Comparison of ENCODE assay signal across 23 mouse cellular contexts in genomic region chr4:149578831-149579230, GRCm38 (mm10). TPM values are rescaled to one million over a fixed set of nuclear protein-coding genes. Genes with fewer than 3 reads are reported as not detected.
DNase-seq lines count a peak whose midpoint lies in the region; ATAC-seq lines count a peak whose summit lies in the region.
"Had no signal": no experiment of that assay in that cellular context is flagged by ENCODE, and none has a peak within 500 bp of the region (broad histone marks: within the 10 kb centered on the region; RNA-seq: fewer than 3 reads in every experiment).

No protein-coding gene starts in this region.

- H3K4me3 ChIP-seq in forebrain, embryonic 11.5 days (ENCODE audit: low read depth, low read length): no peak overlapping the region
- no peak overlapping the region for H3K4me3 ChIP-seq in forebrain, embryonic 10.5 days
- no peak overlapping the region for H3K4me3 ChIP-seq in midbrain, embryonic 13.5 days (replicated peaks)
- no peak overlapping the region for H3K4me3 ChIP-seq in midbrain, embryonic 10.5 days
- H3K4me3 ChIP-seq in hindbrain, embryonic 15.5 days: no peak overlapping the region
- H3K4me3 ChIP-seq: erythroblast, embryonic 14.5 days; heart, embryonic 15.5 days; kidney, embryonic 15.5 days; limb, embryonic 12.5 days; liver, embryonic 13.5 days; stomach, embryonic 15.5 days had no signal

- peaks cover 2% of the 10 kb centered on the region; the same call in 1 of the 2 replicates for H3K4me1 ChIP-seq in forebrain, embryonic 11.5 days (replicated peaks; ENCODE audit: control insufficient read depth, insufficient read depth, low read length)
- peaks cover 40% of the 10 kb centered on the region for H3K4me1 ChIP-seq in forebrain, embryonic 10.5 days
- peaks cover 33% of the 10 kb centered on the region for H3K4me1 ChIP-seq in midbrain, embryonic 13.5 days (replicated peaks)
- H3K4me1 ChIP-seq in midbrain, embryonic 10.5 days: peaks cover 29% of the 10 kb centered on the region
- H3K4me1 ChIP-seq in hindbrain, embryonic 15.5 days (replicated peaks): peaks cover 33% of the 10 kb centered on the region
- H3K4me1 ChIP-seq: heart, embryonic 15.5 days; kidney, embryonic 15.5 days; liver, embryonic 13.5 days; stomach, embryonic 15.5 days had no signal

- H3K36me3 ChIP-seq in forebrain, embryonic 11.5 days (ENCODE audit: control insufficient read depth, insufficient read depth, low read length): no peaks in the 10 kb centered on the region
- no peaks in the 10 kb centered on the region for H3K36me3 ChIP-seq in forebrain, embryonic 10.5 days (replicated peaks)
- H3K36me3 ChIP-seq in midbrain, embryonic 13.5 days: no peaks in the 10 kb centered on the region
- H3K36me3 ChIP-seq in midbrain, embryonic 10.5 days: no peaks in the 10 kb centered on the region
- no peaks in the 10 kb centered on the region for H3K36me3 ChIP-seq in hindbrain, embryonic 15.5 days
- H3K36me3 ChIP-seq: heart, embryonic 15.5 days; kidney, embryonic 15.5 days; limb, embryonic 12.5 days; liver, embryonic 13.5 days; stomach, embryonic 15.5 days had no signal

- H3K9ac ChIP-seq in forebrain, embryonic 11.5 days (ENCODE audit: low read length): no peak overlapping the region
- no peak overlapping the region for H3K9ac ChIP-seq in midbrain, embryonic 13.5 days (replicated peaks)
- H3K9ac ChIP-seq in hindbrain, embryonic 15.5 days: no peak overlapping the region
- H3K9ac ChIP-seq: heart, embryonic 15.5 days; kidney, embryonic 15.5 days; limb, embryonic 12.5 days; liver, embryonic 13.5 days; lung, embryonic 14.5 days; stomach, embryonic 15.5 days had no signal

- WGBS in forebrain, embryonic 11.5 days: 31% methylated on average over 7 of the region's 7 CpGs
- WGBS in forebrain, embryonic 10.5 days: 48% methylated on average over 7 of the region's 7 CpGs
- 24% methylated on average over 7 of the region's 7 CpGs for WGBS in midbrain, embryonic 13.5 days
- 60% methylated on average over 7 of the region's 7 CpGs for WGBS in midbrain, embryonic 10.5 days
- 27% methylated on average over 7 of the region's 7 CpGs for whole genome bisulfite sequencing in hindbrain, embryonic 15.5 days

- H3K9me3 ChIP-seq in forebrain, embryonic 11.5 days (ENCODE audit: control insufficient read depth, low read length): no peaks in the 10 kb centered on the region
- no peaks in the 10 kb centered on the region for H3K9me3 ChIP-seq in forebrain, embryonic 10.5 days
- H3K9me3 ChIP-seq in midbrain, embryonic 13.5 days: no peaks in the 10 kb centered on the region
- no peaks in the 10 kb centered on the region for H3K9me3 ChIP-seq in midbrain, embryonic 10.5 days (replicated peaks)
- no peaks in the 10 kb centered on the region for H3K9me3 ChIP-seq in hindbrain, embryonic 15.5 days
- H3K9me3 ChIP-seq: heart, embryonic 15.5 days; kidney, embryonic 15.5 days; limb, embryonic 12.5 days; liver, embryonic 13.5 days; stomach, embryonic 15.5 days had no signal

- peak; percentile 44 for DNase-seq in forebrain, embryonic 11.5 days (ENCODE audit: low spot score)
- DNase-seq in forebrain, embryonic 10.5 days (ENCODE audit: extremely low spot score, low spot score): no peak
- DNase-seq in midbrain, embryonic 10.5 days (ENCODE audit: low spot score): no peak
- DNase-seq in retina, postnatal 1 day: peak; percentile 92
- no peak for DNase-seq in lung, postnatal 14 days
- no peak for DNase-seq in spleen, postnatal 36 days (ENCODE audit: low spot score in 2 of 2)
- DNase-seq: adrenal gland, postnatal 36 days; cerebellum, adult 8-10 months; gastrocnemius, postnatal 25 days; heart, postnatal 4 days; liver, embryonic 13.5 days; lung, embryonic 14.5 days; spleen, adult 18-20 months had no signal

- H3K27me3 ChIP-seq in forebrain, embryonic 11.5 days (ENCODE audit: control insufficient read depth, insufficient read depth, low read length): no peaks in the 10 kb centered on the region
- peaks cover 65% of the 10 kb centered on the region for H3K27me3 ChIP-seq in forebrain, embryonic 10.5 days (ENCODE audit: poor library complexity, severe bottlenecking)
- H3K27me3 ChIP-seq in midbrain, embryonic 13.5 days: no peaks in the 10 kb centered on the region; the same call in 1 of the 2 replicates
- peaks cover 8% of the 10 kb centered on the region; the same call in 1 of the 2 replicates for H3K27me3 ChIP-seq in midbrain, embryonic 10.5 days (ENCODE audit: low read depth, poor library complexity, severe bottlenecking)
- H3K27me3 ChIP-seq in hindbrain, embryonic 15.5 days: no peaks in the 10 kb centered on the region
- H3K27me3 ChIP-seq: stomach, embryonic 15.5 days had no signal

- ATAC-seq in forebrain, embryonic 11.5 days (replicated peaks; ENCODE audit: low FRiP score): no peak
- ATAC-seq in midbrain, embryonic 13.5 days: no peak
- ATAC-seq in hindbrain, embryonic 15.5 days (ENCODE audit: low FRiP score, low read depth): no peak; the same call in 1 of the 2 replicates
- ATAC-seq: CD4-positive, CD25-positive, alpha-beta regulatory T cell, adult 4 months; intestine, embryonic 16.5 days had no signal

- no peak overlapping the region for H3K4me2 ChIP-seq in forebrain, embryonic 11.5 days (ENCODE audit: low read depth, low read length, severe bottlenecking)
- H3K4me2 ChIP-seq in midbrain, embryonic 13.5 days (replicated peaks): no peak overlapping the region
- H3K4me2 ChIP-seq in hindbrain, embryonic 15.5 days: no peak overlapping the region
- H3K4me2 ChIP-seq: heart, embryonic 15.5 days; kidney, embryonic 15.5 days; limb, embryonic 12.5 days; liver, embryonic 13.5 days; lung, embryonic 14.5 days; stomach, embryonic 15.5 days had no signal

- no peak overlapping the region for H3K27ac ChIP-seq in forebrain, embryonic 11.5 days (ENCODE audit: low read depth, low read length)
- H3K27ac ChIP-seq in forebrain, embryonic 10.5 days: no peak overlapping the region
- H3K27ac ChIP-seq in midbrain, embryonic 13.5 days: peak overlapping the region; percentile 10; the same call in 1 of the 2 replicates
- no peak overlapping the region for H3K27ac ChIP-seq in midbrain, embryonic 10.5 days (replicated peaks)
- H3K27ac ChIP-seq in hindbrain, embryonic 15.5 days (replicated peaks): peak overlapping the region; percentile 3; the same call in 1 of the 2 replicates
- H3K27ac ChIP-seq: heart, embryonic 15.5 days; kidney, embryonic 15.5 days; limb, embryonic 12.5 days; liver, embryonic 13.5 days; macrophage; stomach, embryonic 15.5 days had no signal

RNA-seq across cellular contexts. Expression of gene Clstn1, which starts 7.4 kb away (rescaled TPM):
- 48.1 and 48.4 TPM in 2 replicates for polyA plus RNA-seq in forebrain, embryonic 11.5 days (2014; fragmentation: Nextera tagmentation; extraction: Ambion mirVana)
- 17.8 and 21.4 TPM in 2 replicates for polyA plus RNA-seq in forebrain, embryonic 10.5 days (2016; fragmentation: Nextera tagmentation; extraction: Ambion mirVana)
- polyA plus RNA-seq in midbrain, embryonic 13.5 days (2015; fragmentation: Nextera tagmentation; extraction: Ambion mirVana): 41.9 and 61.9 TPM in 2 replicates
- polyA plus RNA-seq in midbrain, embryonic 10.5 days (2016; fragmentation: Nextera tagmentation; extraction: Ambion mirVana): 17.5 and 29.8 TPM in 2 replicates
- polyA plus RNA-seq in hindbrain, embryonic 15.5 days (2015; fragmentation: Nextera tagmentation; extraction: Ambion mirVana): 178 and 198 TPM in 2 replicates

Comparison
In these comparisons a context has a peak if more than half of its experiments do, and no peak if none do; other contexts are left out.
1. DNase-seq: peak in forebrain, embryonic 11.5 days (single experiment) and retina, postnatal 1 day (single experiment); none in forebrain, embryonic 10.5 days (single experiment), midbrain, embryonic 10.5 days (single experiment), lung, postnatal 14 days (single experiment) and spleen, postnatal 36 days (0 of 2).
2. H3K27ac ChIP-seq: peak in midbrain, embryonic 13.5 days (single experiment) and hindbrain, embryonic 15.5 days (single experiment); none in forebrain, embryonic 11.5 days (single experiment), forebrain, embryonic 10.5 days (single experiment) and midbrain, embryonic 10.5 days (single experiment).